Mouse (Mus musculus): ENCODE data around the gene P2rx7.
A peak's percentile ranks its signal among the peaks of the same experiment; 100 is the strongest.

The P2rx7 gene

GRCm38 (mm10) chr5:122643701-122644100 is at the start of gene P2rx7:
Gene P2rx7, plus strand, starts transcription at chr5:122643911.
- peak; percentile 76 for DNase-seq (ENCODE audit: low spot score)

- no peak for DNase-seq (ENCODE audit: low spot score)
These were observed 48.2 kb upstream of the P2rx7 start for GRCm38 (mm10) chr5:122595470-122595869.

GRCm38 (mm10) chr5:122602233-122602632 is 41.5 kb upstream of the P2rx7 start:
- DNase-seq (ENCODE audit: low spot score): no peak

- DNase-seq (ENCODE audit: low spot score): no peak
These were observed 38.8 kb upstream of the P2rx7 start for GRCm38 (mm10) chr5:122604894-122605293.

GRCm38 (mm10) chr5:122611651-122612050 is 32.1 kb upstream of the P2rx7 start:
- DNase-seq (ENCODE audit: low spot score): no peak

GRCm38 (mm10) chr5:122613908-122614732 is 29.6 kb upstream of the P2rx7 start, which contains the start of gene Ift81:
Gene Ift81, minus strand, starts transcription at chr5:122614518.
- DNase-seq (ENCODE audit: low spot score): peak; percentile 96

- no peak for DNase-seq (ENCODE audit: low spot score)
These were observed 26.0 kb upstream of the P2rx7 start for GRCm38 (mm10) chr5:122617718-122618117.

GRCm38 (mm10) chr5:122619686-122620296 is 23.9 kb upstream of the P2rx7 start:
- DNase-seq (ENCODE audit: low spot score): no peak

GRCm38 (mm10) chr5:122621376-122621886 is 22.3 kb upstream of the P2rx7 start:
- no peak for DNase-seq (ENCODE audit: low spot score)

- DNase-seq (ENCODE audit: low spot score): no peak
These were observed 21.2 kb upstream of the P2rx7 start for GRCm38 (mm10) chr5:122622526-122622925.

GRCm38 (mm10) chr5:122623861-122624260 is 19.9 kb upstream of the P2rx7 start:
- DNase-seq (ENCODE audit: low spot score): no peak

- no peak for DNase-seq (ENCODE audit: low spot score)
These were observed 18.7 kb upstream of the P2rx7 start for GRCm38 (mm10) chr5:122624952-122625479.

- no peak for DNase-seq (ENCODE audit: low spot score)
These were observed 18.0 kb upstream of the P2rx7 start for GRCm38 (mm10) chr5:122625565-122626252.

- peak; percentile 94 for DNase-seq (ENCODE audit: low spot score)
These were observed 16.5 kb upstream of the P2rx7 start for GRCm38 (mm10) chr5:122627243-122627642.

GRCm38 (mm10) chr5:122635228-122635627 is 8.5 kb upstream of the P2rx7 start:
- no peak for DNase-seq (ENCODE audit: low spot score)

GRCm38 (mm10) chr5:122636308-122636707 is 7.4 kb upstream of the P2rx7 start:
- DNase-seq (ENCODE audit: low spot score): no peak

- no peak for DNase-seq (ENCODE audit: low spot score)
These were observed 6.8 kb upstream of the P2rx7 start for GRCm38 (mm10) chr5:122636958-122637357.

GRCm38 (mm10) chr5:122638296-122638695 is 5.4 kb upstream of the P2rx7 start:
- DNase-seq (ENCODE audit: low spot score): no peak

- no peak for DNase-seq (ENCODE audit: low spot score)
These were observed 4.2 kb upstream of the P2rx7 start for GRCm38 (mm10) chr5:122639517-122639916.

- no peak for DNase-seq (ENCODE audit: low spot score)
These were observed 3.7 kb upstream of the P2rx7 start for GRCm38 (mm10) chr5:122639986-122640385.

GRCm38 (mm10) chr5:122644111-122644607 is 448 bp downstream of the P2rx7 start:
- peak; percentile 35 for DNase-seq (ENCODE audit: low spot score)

- no peak for DNase-seq (ENCODE audit: low spot score)
These were observed 1.6 kb downstream of the P2rx7 start for GRCm38 (mm10) chr5:122645290-122645689.
